Mouse (Mus musculus) embryonic facial prominence, embryonic 14.5 days (tissue): Measurements from ENCODE around the gene Stk24. TPM values are rescaled to one million over a fixed set of nuclear protein-coding genes. Genes with fewer than 3 reads are reported as not detected.

Experiments
- ATAC-seq: fragments of 200-750 bp; cut with Nextera tagmentation; 2 replicates; pipeline ENCODE4 v1.8.0; 2017; ENCODE audit warnings: low read depth, moderate number of reproducible peaks, moderate TSS enrichment
- DNase-seq: peaks from one replicate; pipeline ENCODE4 v3.0.0-alpha.2; 2015; ENCODE audit warnings: low spot score
- H3K27ac ChIP-seq: fragments of 300-500 bp; sonication (generic); replicated peaks from 2 replicates; pipeline ENCODE4 v1.5.1; 2014; ENCODE audit warnings: low read depth, mild to moderate bottlenecking, low read length, moderate library complexity
- H3K27me3 ChIP-seq: fragments of 300-500 bp; sonication (generic); replicated peaks from 2 replicates; pipeline ENCODE4 v1.6.1; 2014; ENCODE audit warnings: low read length; ENCODE audit not compliant: control insufficient read depth, insufficient read depth
- H3K36me3 ChIP-seq: fragments of 300-500 bp; sonication (generic); 2 replicates; pipeline ENCODE4 v1.6.1; 2014; ENCODE audit warnings: low read length, mixed read lengths; ENCODE audit not compliant: control insufficient read depth, insufficient read depth
- H3K4me1 ChIP-seq: fragments of 300-500 bp; sonication (generic); 2 replicates; pipeline ENCODE4 v1.6.1; 2014; ENCODE audit warnings: antibody characterized with exemption, low read length; ENCODE audit not compliant: control insufficient read depth, insufficient read depth
- H3K4me2 ChIP-seq: fragments of 300-500 bp; sonication (generic); 2 replicates; pipeline ENCODE4 v1.6.1; 2014; ENCODE audit warnings: low read depth, mild to moderate bottlenecking, low read length, moderate library complexity, mixed read lengths
- H3K4me3 ChIP-seq: fragments of 300-500 bp; sonication (generic); 2 replicates; pipeline ENCODE4 v1.5.1; 2014; ENCODE audit warnings: low read depth, mild to moderate bottlenecking, low read length
- H3K9ac ChIP-seq: fragments of 300-500 bp; sonication (generic); 2 replicates; pipeline ENCODE4 v1.6.1; 2014; ENCODE audit warnings: low read depth, mild to moderate bottlenecking, low read length, moderate library complexity, mixed read lengths
- H3K9me3 ChIP-seq: fragments of 300-500 bp; sonication (generic); 2 replicates; pipeline ENCODE4 v1.6.1; 2016; ENCODE audit warnings: low read length; ENCODE audit not compliant: control insufficient read depth
- WGBS: fragments of 180-500 bp; shearing (Covaris S2); extraction: QIAGEN DNeasy Blood & Tissue Kit; methylation state at CpG from one replicate; pipeline ENCODE4 v1.1.7; 2014; 5-methylcytosine and 5-hydroxymethylcytosine counted together
- polyA plus RNA-seq: library from polyadenylated mRNA; unstranded; fragments of >200 nt; fragmentation: Nextera tagmentation; extraction: Ambion mirVana; gene quantifications from 2 replicates; pipeline ENCODE4 v1.2.1, GENCODE M21; 2014

Stk24 gene
- polyA plus RNA-seq, 1 experiment from 2014 or later = 38.9 TPM

DNA sequence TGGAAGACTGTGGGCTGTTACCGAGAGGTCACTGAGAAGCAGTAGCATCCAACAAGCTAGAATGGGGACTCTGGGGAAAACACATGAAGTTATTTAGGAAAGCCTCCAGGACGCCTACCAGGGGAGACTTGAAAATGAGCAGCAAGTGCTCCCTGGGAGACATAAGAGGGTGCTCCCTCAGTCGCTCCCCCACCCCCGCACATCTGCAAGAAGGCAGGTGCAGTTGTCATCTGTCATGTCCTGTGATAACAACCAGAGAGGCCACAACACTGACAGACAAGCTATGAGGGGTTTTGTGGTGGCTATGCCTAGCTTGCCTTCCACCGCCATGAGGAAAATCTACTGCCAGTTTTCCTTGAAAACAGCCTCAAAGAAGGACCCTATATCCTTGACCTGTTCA lies 57.7 kb downstream of the Stk24 start:
- Histone ChIP-seq H3K9ac (no peak overlapping the region), H3K4me2 (no peak overlapping the region), H3K36me3 (no peaks in the 10 kb centered on the region), H3K27me3 (no peaks in the 10 kb centered on the region), H3K4me3 (no peak overlapping the region), H3K4me1 (peaks cover 19% of the 10 kb centered on the region), H3K9me3 (peaks cover 4% of the 10 kb centered on the region), H3K27ac (no peak overlapping the region)
- WGBS = 82% methylated on average over 5 of the region's 5 CpGs
- DNase-seq (no peak), ATAC-seq (no peak)

DNA sequence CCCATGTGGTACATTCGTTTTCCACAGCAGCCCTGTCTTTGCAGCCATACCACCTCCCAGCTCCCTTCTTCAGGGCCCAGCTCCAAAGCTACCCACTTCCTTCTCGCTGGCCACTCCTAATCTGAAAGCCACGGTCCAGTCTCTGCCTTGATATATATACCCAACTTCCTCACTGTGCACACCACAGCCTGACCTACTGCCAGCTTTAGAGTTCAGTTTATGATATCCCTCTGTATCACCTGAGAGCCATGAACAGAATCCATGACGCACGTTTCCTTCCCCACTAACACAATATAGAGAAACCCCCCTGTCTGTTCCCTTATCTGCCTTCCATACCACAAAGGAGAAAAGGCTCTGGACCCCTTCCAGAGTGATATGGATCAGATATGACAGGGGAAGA lies 61.4 kb downstream of the Stk24 start:
- ATAC-seq = no peak
- no peaks in the 10 kb centered on the region for H3K36me3 ChIP-seq
- H3K4me3 ChIP-seq = no peak overlapping the region
- peaks cover 29% of the 10 kb centered on the region for H3K4me1 ChIP-seq
- no peak overlapping the region for H3K27ac ChIP-seq
- H3K9me3 ChIP-seq = peaks cover 4% of the 10 kb centered on the region
- no peak overlapping the region for H3K4me2 ChIP-seq
- 75% methylated on average over 5 of the region's 5 CpGs for WGBS
- no peak for DNase-seq
- no peak overlapping the region for H3K9ac ChIP-seq
- H3K27me3 ChIP-seq = no peaks in the 10 kb centered on the region

DNA sequence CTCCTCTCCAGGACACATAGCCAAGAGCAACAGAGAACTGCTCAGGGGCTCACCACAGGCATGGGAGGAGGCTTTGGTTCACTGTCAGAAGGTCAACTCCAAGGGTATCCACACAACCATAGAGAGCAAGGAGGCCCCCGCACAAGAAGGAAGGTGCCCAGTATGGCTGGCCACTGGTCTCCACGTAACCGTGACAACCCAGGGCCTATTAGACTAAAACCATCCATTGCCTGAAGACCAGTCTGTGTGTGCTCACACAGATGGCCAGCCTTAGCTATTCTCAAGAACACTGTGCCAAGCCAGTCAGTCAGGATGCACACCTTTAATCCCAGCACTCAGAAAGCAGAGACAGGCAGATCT lies 62.5 kb downstream of the Stk24 start:
- Histone ChIP-seq H3K4me3 (no peak overlapping the region), H3K27ac (peak overlapping the region; percentile 33; the same call in 1 of the 2 replicates), H3K27me3 (no peaks in the 10 kb centered on the region), H3K4me1 (peaks cover 25% of the 10 kb centered on the region), H3K4me2 (peak overlapping the region; percentile 1; the same call in 1 of the 2 replicates), H3K9ac (no peak overlapping the region), H3K36me3 (no peaks in the 10 kb centered on the region), H3K9me3 (peaks cover 4% of the 10 kb centered on the region)
- DNase-seq (no peak), ATAC-seq (peak; percentile 17; the same call in 1 of the 2 replicates)
- 89% methylated on average over 3 of the region's 3 CpGs for WGBS

DNA sequence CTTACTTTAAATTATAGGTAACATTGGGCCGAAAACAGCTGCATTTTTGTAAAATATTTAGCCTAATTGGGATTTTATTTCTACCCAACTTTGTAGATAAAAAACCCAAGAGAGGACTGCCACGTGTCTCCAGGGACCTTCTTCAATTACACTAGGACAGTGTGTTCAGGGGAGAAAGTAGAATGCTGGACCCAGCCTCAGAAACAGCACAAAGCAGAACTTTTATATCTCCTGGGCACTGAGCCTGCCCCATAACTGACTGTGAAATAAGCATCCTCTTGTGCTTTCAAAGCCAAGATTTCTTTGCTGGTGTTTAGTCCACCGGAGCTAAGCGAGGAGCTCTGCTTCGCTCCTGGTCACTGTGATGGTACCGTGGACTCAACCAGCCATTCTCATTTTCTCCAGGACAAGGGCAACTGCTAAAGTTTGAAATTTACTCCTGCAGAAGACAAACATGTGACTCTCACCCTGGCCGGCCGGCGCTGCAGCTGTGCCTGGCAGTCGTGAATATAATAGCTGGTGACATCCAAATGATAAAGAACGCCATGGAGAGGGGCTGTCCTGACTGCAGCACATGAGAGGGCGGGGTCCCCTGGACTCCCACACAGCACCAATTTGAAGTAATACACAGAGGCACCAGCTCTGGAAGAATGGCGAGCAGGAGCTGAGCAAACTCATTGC lies 63.0 kb downstream of the Stk24 start:
- H3K9ac ChIP-seq = no peak overlapping the region
- DNase-seq (peak; percentile 43), ATAC-seq (peak; percentile 60; the same call in 1 of the 2 replicates)
- no peaks in the 10 kb centered on the region for H3K36me3 ChIP-seq
- no peaks in the 10 kb centered on the region for H3K27me3 ChIP-seq
- H3K27ac ChIP-seq = peak overlapping the region; percentile 61
- H3K4me3 ChIP-seq = no peak overlapping the region
- peak overlapping the region; percentile 1; the same call in 1 of the 2 replicates for H3K4me2 ChIP-seq
- peaks cover 4% of the 10 kb centered on the region for H3K9me3 ChIP-seq
- 54% methylated on average over 13 of the region's 13 CpGs for WGBS
- H3K4me1 ChIP-seq = peaks cover 27% of the 10 kb centered on the region

DNA sequence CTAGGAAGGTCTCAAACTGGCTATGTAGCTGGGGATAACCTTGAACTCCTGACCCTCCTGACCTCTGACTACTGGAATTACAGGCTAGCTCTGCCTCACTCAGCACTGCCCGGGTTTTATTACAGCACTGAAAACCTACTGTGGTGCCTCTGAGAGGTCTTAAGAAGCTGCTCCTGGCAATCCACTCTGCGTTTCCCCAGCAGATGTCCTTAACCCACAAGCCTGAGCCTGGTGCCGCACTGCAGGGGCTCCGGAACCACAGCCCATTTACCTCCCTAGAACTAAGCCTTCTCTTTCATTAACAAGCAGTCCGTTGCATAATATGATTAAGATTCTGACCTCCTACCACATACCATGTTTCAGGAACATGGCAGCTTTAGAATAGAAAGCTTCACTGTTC lies 63.7 kb downstream of the Stk24 start:
- ATAC-seq (no peak), DNase-seq (peak; percentile 43)
- Histone ChIP-seq H3K9ac (no peak overlapping the region), H3K27ac (peak overlapping the region; percentile 61), H3K9me3 (peaks cover 4% of the 10 kb centered on the region), H3K4me2 (no peak overlapping the region), H3K4me1 (peaks cover 27% of the 10 kb centered on the region), H3K4me3 (no peak overlapping the region), H3K27me3 (no peaks in the 10 kb centered on the region), H3K36me3 (no peaks in the 10 kb centered on the region)
- WGBS = 52% methylated on average over 5 of the region's 5 CpGs

DNA sequence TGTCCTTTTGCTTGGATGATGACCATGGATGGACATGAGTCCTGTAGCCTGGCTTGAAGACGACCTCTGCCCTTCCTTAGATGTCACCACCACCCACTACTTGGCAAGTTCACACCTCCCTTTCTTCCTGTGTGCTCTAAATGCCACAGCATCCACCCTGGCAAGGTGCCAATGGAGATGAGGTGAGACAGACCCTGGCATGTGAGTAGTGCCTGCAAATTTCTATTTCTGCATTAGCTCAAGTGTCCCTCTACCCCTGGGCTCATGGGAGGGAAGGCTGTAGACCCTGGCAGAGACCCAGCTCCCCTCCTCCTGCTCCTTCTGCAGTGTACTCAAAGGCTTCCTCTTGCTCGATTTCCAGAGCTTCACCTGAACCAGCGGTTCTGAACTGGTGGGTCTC lies 64.9 kb downstream of the Stk24 start:
- Histone ChIP-seq H3K9ac (no peak overlapping the region), H3K27ac (no peak overlapping the region), H3K4me2 (no peak overlapping the region), H3K27me3 (no peaks in the 10 kb centered on the region), H3K4me1 (peaks cover 33% of the 10 kb centered on the region), H3K4me3 (no peak overlapping the region), H3K9me3 (no peaks in the 10 kb centered on the region), H3K36me3 (no peaks in the 10 kb centered on the region)
- DNase-seq (peak; percentile 31), ATAC-seq (no peak)
- 83% methylated on average over 3 of the region's 3 CpGs for WGBS

DNA sequence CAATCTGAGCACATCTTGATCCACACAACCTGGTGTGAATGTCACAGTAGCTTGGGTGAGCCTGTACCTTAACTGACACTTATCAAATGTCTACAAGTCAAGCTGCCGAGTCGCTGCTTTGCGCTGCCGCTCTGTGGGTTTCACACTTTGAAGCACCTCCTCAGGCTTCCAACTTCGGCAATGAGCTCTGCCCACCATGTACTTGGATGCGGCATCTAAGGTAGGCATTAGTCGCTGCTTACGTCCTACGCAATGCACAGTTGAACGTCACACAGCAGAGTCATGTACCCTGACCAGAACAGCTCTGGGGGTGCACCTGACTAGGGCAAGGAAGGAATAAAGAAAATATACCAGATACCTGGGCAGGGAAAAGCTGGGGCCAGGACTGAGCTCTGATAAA lies 66.5 kb downstream of the Stk24 start:
- DNase-seq (no peak), ATAC-seq (no peak)
- no peak overlapping the region for H3K4me2 ChIP-seq
- no peak overlapping the region for H3K27ac ChIP-seq
- WGBS = 96% methylated on average over 10 of the region's 10 CpGs
- H3K36me3 ChIP-seq = no peaks in the 10 kb centered on the region
- no peak overlapping the region for H3K4me3 ChIP-seq
- no peaks in the 10 kb centered on the region for H3K27me3 ChIP-seq
- peaks cover 34% of the 10 kb centered on the region for H3K4me1 ChIP-seq
- H3K9ac ChIP-seq = no peak overlapping the region
- no peaks in the 10 kb centered on the region for H3K9me3 ChIP-seq

DNA sequence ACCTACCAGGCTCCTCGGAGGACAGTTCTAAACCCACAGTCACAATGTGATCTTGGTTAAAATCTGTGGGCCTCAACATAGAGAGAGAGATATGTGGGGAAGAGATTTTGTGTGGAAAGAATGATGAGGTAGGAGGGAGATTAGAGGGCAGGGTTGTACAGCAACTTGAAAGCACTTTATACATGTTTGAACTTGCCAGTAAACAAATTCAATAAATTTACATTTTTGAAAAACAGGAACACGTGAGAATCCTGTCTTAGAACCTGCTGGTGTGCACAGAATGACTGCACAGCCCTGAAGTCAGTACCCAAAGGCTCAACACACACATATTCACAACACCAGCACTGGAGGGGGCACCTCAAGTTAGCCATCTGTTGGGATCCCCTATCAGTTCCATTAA lies 68.7 kb downstream of the Stk24 start:
- no peak overlapping the region for H3K9ac ChIP-seq
- DNase-seq = no peak
- no peak for ATAC-seq
- H3K27me3 ChIP-seq = no peaks in the 10 kb centered on the region
- peaks cover 6% of the 10 kb centered on the region for H3K36me3 ChIP-seq
- no peak overlapping the region for H3K4me3 ChIP-seq
- H3K9me3 ChIP-seq = no peaks in the 10 kb centered on the region
- WGBS = 74% methylated on average over 2 of the region's 2 CpGs
- H3K4me2 ChIP-seq = no peak overlapping the region
- H3K27ac ChIP-seq = no peak overlapping the region
- H3K4me1 ChIP-seq = peaks cover 21% of the 10 kb centered on the region
